In the genomic region with DNA sequence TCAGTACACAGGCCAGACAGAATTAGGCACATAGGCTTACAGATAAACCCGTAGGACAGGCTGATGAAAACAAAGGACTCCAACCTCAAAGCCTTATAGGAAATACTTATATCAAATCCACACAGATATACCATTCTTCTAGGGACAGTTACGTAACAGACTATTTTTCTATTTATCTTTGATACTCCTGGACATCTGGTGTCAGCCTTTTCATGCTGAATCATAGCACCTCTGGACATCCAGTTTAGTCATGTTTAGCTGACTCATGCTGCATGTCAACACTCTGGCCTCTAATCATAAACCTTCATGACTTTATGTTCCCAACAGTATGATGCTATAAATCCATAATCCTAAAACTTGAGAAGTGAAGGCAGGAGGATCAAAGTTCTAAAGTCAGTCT, we compare ENCODE assay signal across 21 mouse cellular contexts. TPM values are rescaled to one million over a fixed set of nuclear protein-coding genes. Genes with fewer than 3 reads are reported as not detected.
"Had no signal": no experiment of that assay in that cellular context is flagged by ENCODE, and none has a peak within 500 bp of the region (broad histone marks: within the 10 kb centered on the region; RNA-seq: fewer than 3 reads in every experiment).

No protein-coding gene starts in this region.

- H3K27me3 ChIP-seq: heart, embryonic 12.5 days; hindbrain, embryonic 12.5 days; intestine, embryonic 15.5 days; limb, embryonic 13.5 days; limb, embryonic 15.5 days; liver, embryonic 12.5 days had no signal

- H3K36me3 ChIP-seq: heart, embryonic 12.5 days; hindbrain, embryonic 10.5 days; hindbrain, embryonic 12.5 days; intestine, embryonic 15.5 days; limb, embryonic 13.5 days; limb, embryonic 15.5 days; liver, embryonic 12.5 days had no signal

- DNase-seq: gastrocnemius, adult 2 months; gastrocnemius, postnatal 10 days; gastrocnemius, postnatal 25 days; heart, adult 2 months; heart, postnatal 10 days; heart, postnatal 4 days; kidney, adult 18-20 months; kidney, adult 8-10 months; kidney, postnatal 10 days; kidney, postnatal 25 days; kidney, postnatal 4 days; layer of hippocampus, adult 9-11 months; layer of hippocampus, postnatal 36 days had no signal

- H3K4me3 ChIP-seq: gastrocnemius, adult 2 months; heart, adult 2 months; heart, embryonic 12.5 days; hindbrain, embryonic 10.5 days; hindbrain, embryonic 12.5 days; intestine, embryonic 15.5 days; limb, embryonic 13.5 days; limb, embryonic 15.5 days; liver, embryonic 12.5 days had no signal

RNA-seq across cellular contexts. Expression of a gene that starts 29.1 kb away (rescaled TPM):
- polyA plus RNA-seq: liver, adult 2 months had no signal
